Mouse (Mus musculus) C2C12 (cell line): ENCODE results near the gene Dgcr8. TPM values are rescaled to one million over a fixed set of nuclear protein-coding genes. Genes with fewer than 3 reads are reported as not detected.

Source experiments
- H3K27me3 ChIP-seq: one replicate; pipeline ENCODE4 v1.6.1; 2011; ENCODE audit not compliant: control insufficient read depth, insufficient read depth, insufficient read length
- H3K36me3 ChIP-seq: one replicate; pipeline ENCODE4 v1.6.1; 2011; ENCODE audit not compliant: control insufficient read depth, insufficient read depth
- H3K4me3 ChIP-seq: one replicate; pipeline ENCODE4 v1.5.1; 2011; ENCODE audit warnings: mild to moderate bottlenecking, control low read depth; ENCODE audit not compliant: poor library complexity, insufficient read depth, severe bottlenecking
- H3K79me2 ChIP-seq: one replicate; pipeline ENCODE4 v1.6.1; 2011; ENCODE audit not compliant: control insufficient read depth, insufficient read depth
- H3K79me3 ChIP-seq: one replicate; pipeline ENCODE4 v1.6.1; 2011; ENCODE audit warnings: low read depth, control low read depth
- H3ac ChIP-seq: one replicate; pipeline ENCODE3; 2011; ENCODE audit warnings: low read depth; ENCODE audit not compliant: control insufficient read depth, insufficient read length
- CEBPB ChIP-seq: IDR thresholded peaks from one replicate; pipeline ENCODE4 v1.6.1; 2011; ENCODE audit warnings: low read depth, mild to moderate bottlenecking, control low read depth, moderate library complexity
- CTCF ChIP-seq: IDR thresholded peaks from one replicate; pipeline ENCODE4 v1.5.1; 2011; ENCODE audit not compliant: control insufficient read depth, insufficient read depth, insufficient read length
- FOSL1 ChIP-seq: IDR thresholded peaks from one replicate; pipeline ENCODE4 v1.8.0; 2011; ENCODE audit warnings: mild to moderate bottlenecking, low read length; ENCODE audit not compliant: poor library complexity, insufficient read depth, severe bottlenecking
- MAX ChIP-seq: IDR thresholded peaks from one replicate; pipeline ENCODE4 v1.6.1; 2011; ENCODE audit warnings: mild to moderate bottlenecking, control low read depth
- MYOD1 ChIP-seq: IDR thresholded peaks from one replicate; pipeline ENCODE4 v1.6.1; 2011; ENCODE audit warnings: low read depth; ENCODE audit not compliant: control insufficient read depth, insufficient read length
- MYOG ChIP-seq: IDR thresholded peaks from one replicate; pipeline ENCODE4 v1.6.1; 2011; ENCODE audit not compliant: control insufficient read depth, insufficient read length; ENCODE audit errors: extremely low read depth
- USF1 ChIP-seq: IDR thresholded peaks from one replicate; pipeline ENCODE4 v1.6.1; 2011; ENCODE audit warnings: low read depth, mild to moderate bottlenecking, control low read depth, moderate library complexity
- polyA plus RNA-seq: library from polyadenylated mRNA; unstranded; fragments of >200 nt; fragmentation: generic; extraction: Trizol; gene quantifications from one replicate; pipeline ENCODE4 v1.2.1, GENCODE M21; 2012; ENCODE audit warnings: missing spikeins

Dgcr8 gene
- polyA plus RNA-seq, 1 experiment = 22.0 TPM

GRCm38 (mm10) chr16:18248433-18249363 lies 40.3 kb downstream of the Dgcr8 start, which contains the start of the genes Trmt2a and Ranbp1:
Gene Trmt2a (plus strand): TSS chr16:18248679.
Gene Ranbp1 (minus strand): TSS chr16:18248732.
- no peaks in the 10 kb centered on the region for H3K27me3 ChIP-seq
- TF ChIP-seq MYOD1 = no peak
- TF ChIP-seq MAX = peak; percentile 85
- H3K4me3 ChIP-seq = peak within 1 kb of the TSS; percentile 97
- H3ac ChIP-seq = peak within 1 kb of the TSS; percentile 99
- peaks cover 80% of the 10 kb centered on the region for H3K36me3 ChIP-seq
- peaks cover 63% of the 10 kb centered on the region for H3K79me3 ChIP-seq
- H3K79me2 ChIP-seq = peaks cover 87% of the 10 kb centered on the region

- Histone ChIP-seq H3K79me2 (peaks cover 96% of the 10 kb centered on the region), H3K4me3 (peak overlapping the region; percentile 97), H3ac (peak overlapping the region; percentile 99), H3K27me3 (no peaks in the 10 kb centered on the region), H3K79me3 (peaks cover 70% of the 10 kb centered on the region), H3K36me3 (peaks cover 80% of the 10 kb centered on the region)
- no peak for TF ChIP-seq MYOD1
- no peak for TF ChIP-seq CTCF
- no peak for TF ChIP-seq CEBPB
- no peak for TF ChIP-seq MAX
- no peak for TF ChIP-seq FOSL1
- TF ChIP-seq MYOG = no peak
- TF ChIP-seq USF1 = no peak
Observed at GRCm38 (mm10) chr16:18247521-18248399, 41.3 kb downstream of the Dgcr8 start.

GRCm38 (mm10) chr16:18241581-18241980 lies 47.5 kb downstream of the Dgcr8 start:
- Histone ChIP-seq H3ac (no peak overlapping the region), H3K79me2 (peaks cover 54% of the 10 kb centered on the region), H3K4me3 (no peak overlapping the region), H3K79me3 (peaks cover 46% of the 10 kb centered on the region), H3K27me3 (no peaks in the 10 kb centered on the region), H3K36me3 (peaks cover 90% of the 10 kb centered on the region)
- TF ChIP-seq MYOD1 = no peak
- TF ChIP-seq FOSL1 = no peak
- TF ChIP-seq USF1 = no peak
- TF ChIP-seq MYOG = no peak
- TF ChIP-seq CTCF = no peak
- no peak for TF ChIP-seq MAX
- TF ChIP-seq CEBPB = no peak

- H3K4me3 ChIP-seq = no peak overlapping the region
- peaks cover 43% of the 10 kb centered on the region for H3K36me3 ChIP-seq
- TF ChIP-seq USF1 = no peak
- TF ChIP-seq MAX = no peak
- TF ChIP-seq MYOG = no peak
- no peak for TF ChIP-seq CEBPB
- no peak for TF ChIP-seq MYOD1
- TF ChIP-seq FOSL1 = no peak
- TF ChIP-seq CTCF = no peak
- peaks cover 26% of the 10 kb centered on the region for H3K79me3 ChIP-seq
- peak overlapping the region; percentile 29 for H3ac ChIP-seq
- no peaks in the 10 kb centered on the region for H3K27me3 ChIP-seq
- peaks cover 44% of the 10 kb centered on the region for H3K79me2 ChIP-seq
Observed at GRCm38 (mm10) chr16:18236676-18237501, 52.2 kb downstream of the Dgcr8 start.
